Mouse (Mus musculus): Measurements from ENCODE around the gene Agpat3. TPM values are rescaled to one million over a fixed set of nuclear protein-coding genes. Genes with fewer than 3 reads are reported as not detected.

Agpat3 gene
- total and polyA plus RNA-seq, 3 experiments: 0.07 TPM; not detected in 2

DNA sequence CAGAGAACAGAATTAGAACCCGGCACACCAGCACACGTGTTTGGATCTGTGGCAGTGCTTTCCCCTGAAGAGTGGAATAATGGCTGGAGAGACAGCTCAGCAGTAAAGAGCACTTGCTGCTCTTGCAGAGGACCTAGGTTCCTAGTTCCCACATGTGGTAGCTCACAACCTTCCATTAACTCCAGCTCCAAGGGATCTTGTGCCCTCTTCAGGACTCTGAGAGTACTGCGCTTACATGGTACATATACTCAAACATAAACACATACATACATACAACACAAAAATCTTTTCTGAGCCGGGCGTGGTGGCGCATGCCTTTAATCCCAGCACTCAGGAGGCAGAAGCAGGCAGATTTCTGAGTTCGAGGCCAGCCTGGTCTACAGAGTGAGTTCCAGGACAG, 26.2 kb upstream of the Agpat3 start:
- H3K36me3 ChIP-seq (ENCODE audit: control insufficient read depth in 1 of 2, insufficient read depth in 2 of 2, low read length in 2 of 2): no peaks in the 10 kb centered on the region
- no peaks in the 10 kb centered on the region for H3K79me2 ChIP-seq (ENCODE audit: control insufficient read depth, insufficient read depth, low read length, poor library complexity)
- DNase-seq (ENCODE audit: low read depth, low spot score): peak; percentile 46
- no peak overlapping the region for H3K27ac ChIP-seq (ENCODE audit: control insufficient read depth, low read depth, low read length)
- H3K4me3 ChIP-seq (ENCODE audit: control insufficient read depth in 1 of 2, insufficient read depth in 1 of 2, low read depth in 2 of 2, low read length in 2 of 2): no peak overlapping the region
- H3K27me3 ChIP-seq (ENCODE audit: control insufficient read depth in 1 of 2, insufficient read depth in 2 of 2, low read length in 2 of 2): no peaks in the 10 kb centered on the region; a peak in 1 of 4 replicates
- no peaks in the 10 kb centered on the region for H3K9me3 ChIP-seq (replicated peaks; ENCODE audit: insufficient read depth, low read length)
- TF ChIP-seq CTCF (IDR thresholded peaks at IDR 0.05 in 2 of 3, conservative IDR thresholded peaks at IDR 0.05 in 1 of 3; ENCODE audit: control insufficient read depth in 1 of 3, insufficient read depth in 1 of 3, low read depth in 2 of 3, low read length in 3 of 3, poor library complexity in 1 of 3, severe bottlenecking in 1 of 3): peak in 2 of 3 experiments; percentile 29 to 34; a peak in 3 of 6 replicates
- no peak for TF ChIP-seq ETS1 (IDR thresholded peaks at IDR 0.05; ENCODE audit: low read depth, low read length)
- TF ChIP-seq GATA1 (IDR thresholded peaks at IDR 0.05; ENCODE audit: low read depth, low read length): no peak
- TF ChIP-seq MYC (IDR thresholded peaks at IDR 0.05; ENCODE audit: low read depth, low read length): no peak
- peak; percentile 22 for TF ChIP-seq RAD21 (IDR thresholded peaks at IDR 0.05; ENCODE audit: low read depth, low read length)
- TF ChIP-seq SIN3A (IDR thresholded peaks at IDR 0.05; ENCODE audit: low read length): no peak
- no peak for TF ChIP-seq RCOR1 (IDR thresholded peaks at IDR 0.05; ENCODE audit: low read depth, low read length)
- no peak overlapping the region for H3K9ac ChIP-seq (ENCODE audit: control insufficient read depth, low read depth, low read length, poor library complexity, severe bottlenecking)
- peaks cover 0 to 2% of the 10 kb centered on the region in 2 experiments; a peak in 1 of 4 replicates for H3K4me1 ChIP-seq (ENCODE audit: control insufficient read depth in 1 of 2, insufficient read depth in 2 of 2, low read length in 2 of 2)

DNA sequence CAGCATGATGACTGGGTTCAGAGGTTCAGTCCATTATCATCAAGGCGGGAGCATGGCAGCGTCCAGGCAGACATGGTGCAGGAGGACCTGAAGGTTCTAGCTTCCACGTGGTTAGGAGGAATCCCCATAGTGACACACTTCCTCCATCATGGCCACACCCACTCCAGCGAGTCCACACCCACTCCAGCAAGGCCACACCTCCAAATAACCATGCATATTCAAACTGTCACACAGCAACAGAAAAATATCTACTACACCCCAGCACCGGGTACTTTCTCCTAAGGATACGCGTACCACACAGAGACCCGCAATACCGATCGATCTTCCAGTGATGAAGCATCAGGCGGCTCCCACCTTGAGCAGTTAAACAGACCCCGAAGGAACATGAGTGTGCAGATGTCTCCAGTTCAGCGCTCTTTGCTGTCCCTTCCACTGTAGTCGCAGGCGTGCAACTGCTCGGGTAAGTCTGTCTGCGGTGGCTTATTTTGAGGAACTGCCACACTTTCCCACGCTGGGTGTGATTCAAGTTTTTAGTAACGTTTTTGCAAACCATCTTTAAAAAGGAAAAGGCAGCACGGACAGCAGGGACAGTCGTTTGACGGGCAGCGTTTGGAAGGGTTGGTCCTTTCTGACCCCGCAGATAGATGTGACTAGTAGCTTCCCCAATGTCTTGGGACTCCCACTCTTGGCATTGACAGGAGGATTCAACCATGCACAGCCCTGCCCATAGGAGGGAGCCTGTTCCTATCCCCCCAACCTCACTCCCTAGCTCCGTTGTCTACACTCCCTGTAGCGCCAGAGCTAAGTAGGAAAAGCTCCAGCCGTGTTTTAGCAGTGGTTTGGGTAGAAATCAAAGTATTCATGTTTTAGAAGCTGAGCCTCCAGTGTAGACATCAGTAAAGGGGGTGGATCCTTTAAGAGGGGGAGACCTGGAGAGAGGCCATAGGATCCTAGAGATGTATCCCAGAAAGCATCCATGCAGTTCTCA, 20.7 kb upstream of the Agpat3 start:
- Histone ChIP-seq H3K4me3 (ENCODE audit: control insufficient read depth in 1 of 2, insufficient read depth in 1 of 2, low read depth in 2 of 2, low read length in 2 of 2) (peak overlapping the region; percentile 48 to 77), H3K27me3 (ENCODE audit: control insufficient read depth in 1 of 2, insufficient read depth in 2 of 2, low read length in 2 of 2) (no peaks in the 10 kb centered on the region), H3K36me3 (ENCODE audit: control insufficient read depth in 1 of 2, insufficient read depth in 2 of 2, low read length in 2 of 2) (peaks cover 0 to 6% of the 10 kb centered on the region in 2 experiments; a peak in 2 of 4 replicates), H3K4me1 (ENCODE audit: control insufficient read depth in 1 of 2, insufficient read depth in 2 of 2, low read length in 2 of 2) (peaks cover 4 to 27% of the 10 kb centered on the region in 2 experiments; a peak in 3 of 4 replicates), H3K9ac (ENCODE audit: control insufficient read depth, low read depth, low read length, poor library complexity, severe bottlenecking) (peak overlapping the region; percentile 52), H3K27ac (ENCODE audit: control insufficient read depth, low read depth, low read length) (no peak overlapping the region), H3K9me3 (replicated peaks; ENCODE audit: insufficient read depth, low read length) (no peaks in the 10 kb centered on the region), H3K79me2 (ENCODE audit: control insufficient read depth, insufficient read depth, low read length, poor library complexity) (no peaks in the 10 kb centered on the region)
- TF ChIP-seq POLR2AphosphoS2 (IDR thresholded peaks at IDR 0.05; ENCODE audit: low read length) (peak; percentile 61; the same call in 1 of the 2 replicates), MEF2A (IDR thresholded peaks at IDR 0.05; ENCODE audit: extremely low read depth, insufficient replicate concordance, low read depth, low read length, poor library complexity, severe bottlenecking) (no peak), CTCF (IDR thresholded peaks at IDR 0.05 in 2 of 3, conservative IDR thresholded peaks at IDR 0.05 in 1 of 3; ENCODE audit: control insufficient read depth in 1 of 3, insufficient read depth in 1 of 3, low read depth in 2 of 3, low read length in 3 of 3, poor library complexity in 1 of 3, severe bottlenecking in 1 of 3) (no peak), NELFE (IDR thresholded peaks at IDR 0.05; ENCODE audit: low read depth, low read length) (peak; percentile 65), ELF1 (IDR thresholded peaks at IDR 0.05; ENCODE audit: low read depth, low read length) (0 out of 2 replicates have a peak, but pooled peaks have one; percentile 11), CHD2 (IDR thresholded peaks at IDR 0.05; ENCODE audit: low read length) (no peak; the same call in 1 of the 2 replicates), EP300 (IDR thresholded peaks at IDR 0.05; ENCODE audit: low read depth in 1 of 2, low read length in 2 of 2) (peak in 1 of 2 experiments; percentile 20; a peak in 1 of 4 replicates), HCFC1 (IDR thresholded peaks at IDR 0.05; ENCODE audit: low read depth, low read length) (peak; percentile 54), USF1 (IDR thresholded peaks at IDR 0.05; ENCODE audit: low read depth, low read length) (peak; percentile 58), MAZ (IDR thresholded peaks at IDR 0.05; ENCODE audit: low read depth, low read length) (no peak), MAX (IDR thresholded peaks at IDR 0.05; ENCODE audit: low read length) (peak; percentile 99), TBP (IDR thresholded peaks at IDR 0.05; ENCODE audit: low read depth, low read length) (peak; percentile 56), ZC3H11A (IDR thresholded peaks at IDR 0.05; ENCODE audit: low read depth, low read length) (peak; percentile 9; the same call in 1 of the 2 replicates), MYC (IDR thresholded peaks at IDR 0.05; ENCODE audit: low read depth, low read length) (peak; percentile 99), SMC3 (IDR thresholded peaks at IDR 0.05; ENCODE audit: low read depth, low read length) (no peak), ETS1 (IDR thresholded peaks at IDR 0.05; ENCODE audit: low read depth, low read length) (0 out of 2 replicates have a peak, but pooled peaks have one; percentile 27), KAT2A (conservative IDR thresholded peaks at IDR 0.05; ENCODE audit: low read depth, low read length) (no peak), SIN3A (IDR thresholded peaks at IDR 0.05; ENCODE audit: low read length) (peak; percentile 88), MXI1 (IDR thresholded peaks at IDR 0.05; ENCODE audit: low read depth, low read length) (peak; percentile 100), POLR2A (IDR thresholded peaks at IDR 0.05; ENCODE audit: control insufficient read depth in 1 of 2, insufficient read depth in 1 of 2, low read depth in 1 of 2, low read length in 2 of 2, poor library complexity in 1 of 2) (peak in 1 of 2 experiments; percentile 77; a peak in 2 of 4 replicates), MYB (IDR thresholded peaks at IDR 0.05; ENCODE audit: low read depth, low read length) (peak; percentile 35; the same call in 1 of the 2 replicates), TAL1 (IDR thresholded peaks at IDR 0.05; ENCODE audit: low read length) (no peak), ZMIZ1 (IDR thresholded peaks at IDR 0.05; ENCODE audit: low read depth, low read length) (no peak), UBTF (IDR thresholded peaks at IDR 0.05; ENCODE audit: borderline replicate concordance, insufficient read depth, low read depth, low read length) (no peak)
- DNase-seq (ENCODE audit: low read depth, low spot score): peak; percentile 93

Data from MEL (cell line).